Mouse (Mus musculus) liver, embryonic 11.5 days (tissue): ENCODE measurements around the gene Srgap2. TPM values are rescaled to one million over a fixed set of nuclear protein-coding genes. Genes with fewer than 3 reads are reported as not detected.

ENCODE experiments used
- ATAC-seq: fragments of 200-750 bp; cut with Nextera tagmentation; replicated peaks from 2 replicates; pipeline ENCODE4 v1.8.0; 2017; ENCODE audit warnings: moderate number of reproducible peaks, mild to moderate bottlenecking, moderate TSS enrichment, moderate library complexity; ENCODE audit not compliant: low FRiP score
- DNase-seq: peaks from one replicate; pipeline ENCODE4 v3.0.0-alpha.2; 2017; ENCODE audit warnings: low spot score
- H3K27ac ChIP-seq: fragments of 300-500 bp; sonication (generic); 2 replicates; pipeline ENCODE4 v1.5.1; 2014; ENCODE audit warnings: mild to moderate bottlenecking, low read depth, low read length, control low read depth
- H3K27me3 ChIP-seq: fragments of 300-500 bp; sonication (generic); replicated peaks from 2 replicates; pipeline ENCODE4 v1.6.1; 2014; ENCODE audit warnings: low read length, mixed read lengths; ENCODE audit not compliant: control insufficient read depth, insufficient read depth
- H3K36me3 ChIP-seq: fragments of 300-500 bp; sonication (generic); 2 replicates; pipeline ENCODE4 v1.6.1; 2014; ENCODE audit warnings: mild to moderate bottlenecking, low read length, moderate library complexity, mixed read lengths; ENCODE audit not compliant: control insufficient read depth, insufficient read depth
- H3K4me1 ChIP-seq: fragments of 300-500 bp; sonication (generic); replicated peaks from 2 replicates; pipeline ENCODE4 v1.6.1; 2014; ENCODE audit warnings: low read length, mixed read lengths; ENCODE audit not compliant: control insufficient read depth, insufficient read depth
- H3K4me2 ChIP-seq: fragments of 300-500 bp; sonication (generic); 2 replicates; pipeline ENCODE4 v1.6.1; 2014; ENCODE audit warnings: mild to moderate bottlenecking, control low read depth, moderate library complexity
- H3K4me3 ChIP-seq: fragments of 300-500 bp; sonication (generic); 2 replicates; pipeline ENCODE4 v1.5.1; 2014; ENCODE audit warnings: low read depth, low read length, control low read depth
- H3K9ac ChIP-seq: fragments of 300-500 bp; sonication (generic); 2 replicates; pipeline ENCODE4 v1.6.1; 2014; ENCODE audit warnings: low read depth, low read length, control low read depth
- H3K9me3 ChIP-seq: fragments of 300-500 bp; sonication (generic); 2 replicates; pipeline ENCODE4 v1.6.1; 2016; ENCODE audit warnings: low read length, inconsistent platforms, mixed read lengths; ENCODE audit not compliant: control insufficient read depth
- WGBS: fragments of 180-500 bp; shearing (Covaris S2); extraction: QIAGEN DNeasy Blood & Tissue Kit; methylation state at CpG from one replicate; pipeline ENCODE4 v1.1.7; 2014; 5-methylcytosine and 5-hydroxymethylcytosine counted together
- polyA plus RNA-seq: library from polyadenylated mRNA; unstranded; fragments of >200 nt; fragmentation: Nextera tagmentation; extraction: Ambion mirVana; gene quantifications from 2 replicates; pipeline ENCODE4 v1.2.1, GENCODE M21; 2014

The Srgap2 gene
- polyA plus RNA-seq, 1 experiment from 2014 or later, result 16.1 TPM

DNA sequence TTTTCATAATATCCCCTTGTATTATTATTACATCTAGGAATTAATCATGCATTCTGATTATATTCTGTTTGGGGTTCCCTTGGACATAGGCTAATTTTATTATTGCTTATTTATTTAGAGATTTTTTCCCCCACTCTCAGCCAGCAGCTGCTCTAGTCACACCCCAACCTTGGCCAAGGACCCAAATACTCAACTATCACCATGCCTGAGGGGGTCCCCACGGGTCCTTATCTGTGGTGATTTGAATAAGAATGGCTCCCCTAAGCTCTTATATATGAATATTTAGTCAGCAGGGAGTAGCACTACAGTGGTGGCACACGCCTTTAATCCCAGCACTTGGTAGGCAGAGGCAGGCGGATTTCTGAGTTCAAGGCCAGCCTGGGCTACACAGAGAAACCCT, 215.9 kb downstream of the Srgap2 start:
- WGBS, result 91% methylated on average over 3 of the region's 3 CpGs
- Histone ChIP-seq H3K27ac (no peak overlapping the region), H3K4me2 (no peak overlapping the region), H3K9me3 (no peaks in the 10 kb centered on the region), H3K27me3 (no peaks in the 10 kb centered on the region), H3K9ac (no peak overlapping the region), H3K4me3 (no peak overlapping the region), H3K36me3 (peaks cover 12% of the 10 kb centered on the region; the same call in 1 of the 2 replicates), H3K4me1 (no peaks in the 10 kb centered on the region)
- DNase-seq (no peak), ATAC-seq (no peak)

DNA sequence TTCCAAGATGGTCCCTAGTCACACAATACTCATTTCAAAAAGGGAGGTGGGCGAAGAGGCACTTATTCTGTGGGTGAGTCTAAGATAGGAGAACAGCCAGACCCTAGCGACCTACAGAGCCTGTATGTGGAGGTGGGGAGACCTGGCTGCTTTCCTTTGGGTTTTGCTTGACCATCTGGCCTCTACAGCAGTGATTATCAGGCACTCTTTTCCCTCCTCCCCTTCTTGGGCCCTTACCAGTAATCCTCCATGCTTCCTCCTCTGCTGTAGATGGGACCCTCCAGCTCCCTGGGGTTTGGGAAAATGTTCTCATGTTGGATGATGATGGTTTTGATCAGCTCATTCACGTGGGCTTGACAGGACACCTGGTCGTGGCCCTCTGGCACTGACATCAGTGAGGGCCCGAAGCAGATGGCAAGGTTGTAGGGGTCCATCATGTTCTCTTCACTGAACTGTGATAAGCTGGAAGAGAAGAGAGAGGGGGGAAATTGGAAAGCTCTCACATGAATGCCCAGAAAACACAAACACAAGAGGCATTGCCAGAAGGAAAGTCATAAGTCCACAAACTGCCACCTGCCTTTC, 216.8 kb downstream of the Srgap2 start:
- H3K36me3 ChIP-seq, result peaks cover 12% of the 10 kb centered on the region; the same call in 1 of the 2 replicates
- no peak overlapping the region for H3K27ac ChIP-seq
- no peaks in the 10 kb centered on the region for H3K9me3 ChIP-seq
- no peak overlapping the region for H3K4me2 ChIP-seq
- no peaks in the 10 kb centered on the region for H3K4me1 ChIP-seq
- 88% methylated on average over 5 of the region's 5 CpGs for WGBS
- H3K27me3 ChIP-seq, result no peaks in the 10 kb centered on the region
- ATAC-seq, result no peak
- no peak overlapping the region for H3K4me3 ChIP-seq
- no peak overlapping the region for H3K9ac ChIP-seq
- no peak for DNase-seq

DNA sequence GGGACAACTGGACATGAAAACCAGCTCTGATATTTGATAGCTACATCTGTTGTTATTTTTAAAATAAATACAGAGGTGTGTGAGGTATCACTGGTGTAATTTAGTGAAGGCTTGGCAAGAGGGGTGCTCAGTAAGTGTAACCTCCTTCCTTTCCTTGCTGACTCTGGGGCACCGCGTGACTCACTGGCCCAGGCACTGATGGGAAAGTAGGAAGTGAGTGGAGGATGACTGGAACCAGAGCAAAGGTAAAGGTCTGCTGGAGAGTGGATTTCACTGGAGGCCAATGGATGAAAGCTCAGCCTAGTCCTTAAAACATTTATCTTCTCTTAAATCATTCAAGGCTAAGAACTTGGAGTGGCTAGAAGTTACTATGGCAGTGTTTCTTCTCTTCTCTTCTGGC, 226.4 kb downstream of the Srgap2 start:
- WGBS, result 90% methylated on average over 2 of the region's 2 CpGs
- peaks cover 9% of the 10 kb centered on the region; the same call in 1 of the 2 replicates for H3K36me3 ChIP-seq
- no peak overlapping the region for H3K27ac ChIP-seq

DNA sequence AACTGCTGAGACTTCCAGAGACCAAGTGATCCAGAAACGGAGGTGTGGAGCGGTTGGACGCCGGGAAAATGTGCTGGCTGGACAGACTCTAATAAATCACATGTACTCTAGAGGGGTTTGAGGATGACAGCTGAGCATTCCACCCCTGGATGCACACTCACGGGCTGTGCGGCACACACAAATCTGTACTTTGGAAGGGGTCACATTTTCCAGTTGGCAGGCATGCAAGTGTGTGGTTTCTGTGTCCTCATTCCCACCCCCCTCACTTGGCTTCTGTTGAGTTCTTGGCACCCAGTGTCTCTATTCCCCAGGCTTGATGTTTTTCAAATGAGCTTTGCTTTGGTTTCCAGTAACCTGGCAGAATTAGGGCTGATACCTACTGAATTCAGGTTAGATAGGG, 227.4 kb downstream of the Srgap2 start:
- H3K4me1 ChIP-seq, result no peaks in the 10 kb centered on the region
- H3K9me3 ChIP-seq, result no peaks in the 10 kb centered on the region
- ATAC-seq, result no peak
- no peak for DNase-seq
- H3K4me2 ChIP-seq, result no peak overlapping the region
- H3K36me3 ChIP-seq, result peaks cover 9% of the 10 kb centered on the region; the same call in 1 of the 2 replicates
- H3K27me3 ChIP-seq, result no peaks in the 10 kb centered on the region
- H3K27ac ChIP-seq, result no peak overlapping the region
- 82% methylated on average over 6 of the region's 6 CpGs for WGBS
- H3K4me3 ChIP-seq, result no peak overlapping the region
- no peak overlapping the region for H3K9ac ChIP-seq

More for the DNA sequence above, 226.4 kb downstream of the Srgap2 start:
- H3K9ac ChIP-seq, result no peak overlapping the region
- ATAC-seq (no peak), DNase-seq (no peak)
- no peaks in the 10 kb centered on the region for H3K9me3 ChIP-seq
- H3K4me3 ChIP-seq, result no peak overlapping the region
- H3K27me3 ChIP-seq, result no peaks in the 10 kb centered on the region
- H3K4me2 ChIP-seq, result no peak overlapping the region
- no peaks in the 10 kb centered on the region for H3K4me1 ChIP-seq

DNA sequence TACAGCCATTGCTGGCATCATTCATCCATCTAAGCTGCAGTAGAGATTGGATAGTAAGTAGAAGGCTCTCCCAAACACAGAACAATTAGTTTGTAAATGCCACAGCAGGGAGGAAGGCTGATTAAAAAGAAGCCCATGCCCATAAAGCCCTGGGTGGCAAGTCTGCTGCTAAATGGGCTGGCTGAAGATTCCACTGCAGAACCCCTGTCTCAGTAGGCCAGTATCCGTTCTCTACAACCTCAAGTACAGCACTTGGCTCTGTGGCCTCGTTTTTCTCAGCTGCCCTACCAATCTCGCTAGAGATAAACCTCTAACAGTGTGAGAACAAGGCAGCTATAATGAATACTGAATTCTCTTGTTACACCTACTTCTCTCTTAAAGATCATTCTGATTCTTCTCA, 227.9 kb downstream of the Srgap2 start:
- peaks cover 9% of the 10 kb centered on the region; the same call in 1 of the 2 replicates for H3K36me3 ChIP-seq
- H3K27me3 ChIP-seq, result no peaks in the 10 kb centered on the region
- whole genome bisulfite sequencing, result 74% methylated on average over 3 of the region's 3 CpGs
- no peak overlapping the region for H3K27ac ChIP-seq
- H3K4me2 ChIP-seq, result no peak overlapping the region
- ATAC-seq (no peak), DNase-seq (no peak)
- H3K4me3 ChIP-seq, result no peak overlapping the region
- H3K9ac ChIP-seq, result no peak overlapping the region
- H3K9me3 ChIP-seq, result no peaks in the 10 kb centered on the region
- no peaks in the 10 kb centered on the region for H3K4me1 ChIP-seq

DNA sequence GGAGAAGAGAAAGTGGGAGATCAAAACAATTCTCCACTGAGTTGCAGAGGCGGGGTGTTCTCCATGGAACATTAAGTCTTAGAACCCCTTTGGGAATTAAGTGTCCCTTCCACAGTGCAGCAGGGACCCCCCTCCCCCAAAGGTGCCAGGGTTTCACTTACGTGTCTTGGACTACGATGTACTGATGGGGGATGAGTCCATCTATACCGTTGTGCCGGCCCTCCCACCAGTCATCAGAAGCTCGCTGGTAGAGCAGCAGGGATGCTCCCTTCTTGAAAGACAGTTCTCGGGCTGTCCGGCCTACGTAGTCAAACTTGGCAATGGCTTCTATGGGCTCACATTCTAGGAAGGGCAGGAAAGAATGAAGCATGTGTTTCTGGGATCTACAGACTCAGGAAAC, 229.0 kb downstream of the Srgap2 start:
- H3K4me1 ChIP-seq, result no peaks in the 10 kb centered on the region
- no peak overlapping the region for H3K27ac ChIP-seq
- no peak overlapping the region for H3K4me2 ChIP-seq
- H3K27me3 ChIP-seq, result no peaks in the 10 kb centered on the region
- ATAC-seq, result no peak
- no peak for DNase-seq
- WGBS, result 96% methylated on average over 9 of the region's 9 CpGs
- no peaks in the 10 kb centered on the region for H3K9me3 ChIP-seq
- no peak overlapping the region for H3K9ac ChIP-seq
- no peak overlapping the region for H3K4me3 ChIP-seq
- peaks cover 9% of the 10 kb centered on the region; the same call in 1 of the 2 replicates for H3K36me3 ChIP-seq

DNA sequence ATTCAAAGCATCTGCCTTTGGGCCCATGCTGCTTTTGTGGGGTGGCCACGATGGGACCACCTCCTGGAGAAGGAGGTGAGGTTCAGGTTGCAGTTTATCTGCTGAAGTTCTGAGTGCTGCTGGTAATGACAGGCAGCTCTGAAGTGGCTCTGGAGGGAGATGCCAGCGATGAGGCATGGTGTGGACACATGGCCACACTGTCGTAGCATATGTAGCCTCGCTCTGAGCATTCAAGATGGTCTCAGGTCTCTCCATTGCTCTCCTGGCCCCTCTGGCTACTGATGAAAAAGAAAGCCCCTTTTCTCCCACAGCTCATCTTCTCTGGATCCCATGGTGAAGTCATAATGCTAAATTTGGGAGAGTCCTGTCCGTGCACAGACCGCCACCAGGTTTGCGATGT, 230.4 kb downstream of the Srgap2 start:
- no peaks in the 10 kb centered on the region for H3K9me3 ChIP-seq
- H3K4me1 ChIP-seq, result no peaks in the 10 kb centered on the region
- DNase-seq (no peak), ATAC-seq (no peak)
- H3K27me3 ChIP-seq, result no peaks in the 10 kb centered on the region
- no peak overlapping the region for H3K9ac ChIP-seq
- H3K36me3 ChIP-seq, result peaks cover 9% of the 10 kb centered on the region; the same call in 1 of the 2 replicates
- no peak overlapping the region for H3K4me3 ChIP-seq
- 88% methylated on average over 7 of the region's 7 CpGs for WGBS
- H3K27ac ChIP-seq, result no peak overlapping the region
- H3K4me2 ChIP-seq, result no peak overlapping the region

DNA sequence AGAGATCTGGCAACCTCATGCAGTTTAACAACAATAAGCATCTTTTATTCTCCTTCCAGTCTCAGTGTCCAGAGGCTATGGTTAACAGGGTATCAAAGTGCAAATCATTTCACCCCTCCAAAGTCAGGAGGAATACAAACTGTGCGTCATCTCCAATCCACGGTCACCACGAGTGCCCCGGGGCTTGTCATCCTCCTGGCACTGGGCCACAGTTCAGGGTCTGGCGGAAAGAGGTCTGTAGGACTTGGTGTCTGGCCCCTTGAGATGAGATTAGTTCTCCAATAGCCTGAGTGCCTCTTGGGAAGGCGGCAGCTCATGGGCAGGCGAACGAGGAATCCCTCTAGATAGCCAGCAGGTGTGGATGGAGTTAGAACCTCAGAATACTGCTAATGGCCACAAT, 232.0 kb downstream of the Srgap2 start:
- H3K4me3 ChIP-seq, result no peak overlapping the region
- no peaks in the 10 kb centered on the region for H3K4me1 ChIP-seq
- H3K27me3 ChIP-seq, result no peaks in the 10 kb centered on the region
- 88% methylated on average over 8 of the region's 8 CpGs for WGBS
- peaks cover 7% of the 10 kb centered on the region; the same call in 1 of the 2 replicates for H3K36me3 ChIP-seq
- H3K9ac ChIP-seq, result no peak overlapping the region
- H3K4me2 ChIP-seq, result no peak overlapping the region
- H3K9me3 ChIP-seq, result no peaks in the 10 kb centered on the region
- ATAC-seq (no peak), DNase-seq (no peak)
- H3K27ac ChIP-seq, result no peak overlapping the region

DNA sequence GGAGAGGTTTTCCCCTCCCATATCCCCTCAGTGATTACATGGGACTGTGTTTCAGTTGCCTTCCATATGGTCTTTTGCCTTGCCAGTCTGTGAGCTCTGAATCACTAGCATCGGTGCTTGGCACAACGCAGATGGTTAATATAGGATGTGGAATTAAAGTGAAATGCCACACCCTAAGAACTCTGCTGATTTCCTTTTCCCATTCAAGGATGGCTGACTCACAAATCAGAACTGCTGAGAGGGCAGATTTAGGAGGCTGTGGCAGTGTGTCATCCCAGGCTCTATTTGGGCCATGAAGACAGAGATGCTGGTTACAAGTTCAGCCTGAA, 233.3 kb downstream of the Srgap2 start:
- DNase-seq (no peak), ATAC-seq (no peak)
- no peaks in the 10 kb centered on the region for H3K36me3 ChIP-seq
- H3K9ac ChIP-seq, result no peak overlapping the region
- H3K4me1 ChIP-seq, result no peaks in the 10 kb centered on the region
- no peaks in the 10 kb centered on the region for H3K27me3 ChIP-seq
- no peak overlapping the region for H3K4me2 ChIP-seq
- 87% methylated on average over 2 of the region's 2 CpGs for WGBS
- no peak overlapping the region for H3K4me3 ChIP-seq
- H3K27ac ChIP-seq, result no peak overlapping the region
- no peaks in the 10 kb centered on the region for H3K9me3 ChIP-seq
